Mouse (Mus musculus): Measurements from ENCODE around the gene Gm11444.

DNA sequence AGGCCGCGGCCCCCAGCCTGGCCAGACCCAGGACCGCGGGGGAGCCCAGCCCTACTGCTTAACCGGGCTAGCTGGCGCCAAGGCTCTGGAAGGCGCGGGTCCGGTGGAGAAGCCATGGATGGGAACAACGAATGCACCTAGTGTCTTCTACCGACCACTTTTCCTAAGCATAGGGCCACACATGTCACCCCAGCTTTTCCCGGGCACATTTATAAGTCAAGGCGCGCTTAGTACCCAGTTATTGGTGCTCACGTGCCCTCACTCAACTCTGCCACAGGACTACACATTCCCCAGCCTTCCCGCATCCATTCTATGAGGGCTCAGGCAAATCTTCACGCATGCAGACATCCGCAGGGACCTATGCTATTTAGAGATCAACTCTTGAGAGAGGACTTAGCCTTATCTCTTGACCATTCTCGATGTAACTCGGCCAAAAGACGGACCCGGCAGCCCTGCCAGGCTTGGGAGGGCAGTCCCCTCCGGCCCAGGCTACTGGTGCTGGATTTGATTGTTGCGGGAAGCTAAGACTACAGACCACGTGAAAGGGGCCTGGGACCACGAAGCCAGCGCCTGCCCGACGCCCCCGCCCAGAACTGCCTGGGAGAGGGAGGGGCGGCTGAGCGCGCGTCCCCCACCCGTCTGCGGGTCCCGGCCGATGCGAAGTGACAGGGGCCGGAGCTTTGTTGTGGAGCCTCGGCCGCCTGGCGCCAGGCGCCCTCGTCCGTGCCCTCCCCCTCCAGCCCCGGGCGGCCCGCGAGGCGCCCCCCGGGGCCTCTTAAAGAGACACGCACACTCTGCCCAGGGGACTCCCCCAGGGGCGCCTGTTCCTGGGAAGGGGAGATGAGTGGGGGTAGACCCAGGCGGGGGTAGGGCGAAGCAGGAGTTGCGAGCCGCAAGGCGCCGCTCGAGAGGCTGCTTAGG is 20.4 kb downstream of the Gm11444 start:
- TF ChIP-seq TCF12 (IDR thresholded peaks at IDR 0.05; ENCODE audit: low read depth, low read length) (no peak), MAX (IDR thresholded peaks at IDR 0.05; ENCODE audit: low read length) (no peak), CTCF (conservative IDR thresholded peaks at IDR 0.05 in 1 of 2, IDR thresholded peaks at IDR 0.05 in 1 of 2; ENCODE audit: low read depth in 2 of 2, low read length in 2 of 2) (no peak), RCOR1 (conservative IDR thresholded peaks at IDR 0.05; ENCODE audit: low read depth, low read length) (no peak), UBTF (IDR thresholded peaks at IDR 0.05; ENCODE audit: low read depth, low read length) (no peak), CHD2 (IDR thresholded peaks at IDR 0.05; ENCODE audit: low read length) (no peak), MEF2A (IDR thresholded peaks at IDR 0.05; ENCODE audit: borderline replicate concordance, low read depth, low read length) (no peak), USF1 (IDR thresholded peaks at IDR 0.05; ENCODE audit: low read depth, low read length) (no peak), JUND (conservative IDR thresholded peaks at IDR 0.05; ENCODE audit: low read depth, low read length) (no peak), EP300 (IDR thresholded peaks at IDR 0.05; ENCODE audit: low read length) (no peak), ETS1 (conservative IDR thresholded peaks at IDR 0.05; ENCODE audit: low read depth, low read length) (no peak), POLR2A (IDR thresholded peaks at IDR 0.05; ENCODE audit: low read depth, low read length) (no peak), USF2 (conservative IDR thresholded peaks at IDR 0.05; ENCODE audit: low read depth, low read length) (no peak), SIN3A (IDR thresholded peaks at IDR 0.05; ENCODE audit: low read length) (no peak)

All from CH12.LX (cell line).